Mouse (Mus musculus): Measurements from ENCODE around the gene AA467197. TPM values are rescaled to one million over a fixed set of nuclear protein-coding genes. Genes with fewer than 3 reads are reported as not detected.

The AA467197 gene
- polyA plus RNA-seq, 1 experiment from 2014 or later = not detected

DNA sequence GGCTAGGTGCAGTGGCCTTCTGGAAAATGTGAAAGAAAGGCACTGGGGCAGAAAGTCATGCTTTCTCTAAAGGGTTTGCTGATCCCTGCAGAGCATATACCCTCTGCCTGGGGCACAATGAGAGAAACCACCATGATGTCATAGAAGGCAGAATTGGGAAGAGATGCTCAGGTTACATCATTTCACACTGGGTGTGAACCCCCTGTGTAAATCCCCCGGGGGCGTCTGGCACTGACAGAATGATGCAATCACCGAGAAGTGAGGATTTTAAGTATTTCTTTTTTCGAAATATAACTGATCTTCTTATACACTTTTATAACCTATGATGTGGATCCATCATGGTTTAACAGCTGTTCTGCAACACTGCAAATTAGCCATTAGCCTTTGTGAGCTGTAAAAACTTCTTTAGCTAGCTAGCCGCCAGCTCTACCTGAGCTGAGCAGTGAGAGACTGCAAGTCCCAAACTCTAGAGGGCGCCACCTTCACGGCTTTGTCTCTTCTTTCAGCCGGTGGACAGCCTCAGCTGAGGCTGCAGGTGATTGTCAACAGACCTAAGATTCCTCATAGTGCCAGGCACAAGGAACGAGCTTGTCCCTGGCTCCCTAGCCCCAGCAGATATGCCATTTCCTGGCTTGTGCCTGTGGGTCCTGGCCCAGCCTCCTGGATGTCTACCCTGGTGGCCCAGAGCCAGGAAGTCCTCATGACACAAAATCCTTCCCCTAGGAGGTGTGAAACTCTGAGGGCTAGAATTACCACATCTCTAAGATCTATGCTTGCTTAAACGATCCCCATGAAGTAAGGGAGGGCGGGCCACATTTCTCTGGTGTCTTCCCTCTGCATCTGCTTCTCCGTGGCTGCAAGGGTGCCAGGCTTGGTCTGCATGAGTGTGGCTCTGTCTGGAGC lies 29.4 kb downstream of the AA467197 start:
- Histone ChIP-seq H3K9me3 (ENCODE audit: control insufficient read depth, low read length) (no peaks in the 10 kb centered on the region), H3K27ac (replicated peaks in 1 of 2; ENCODE audit: control insufficient read depth in 1 of 2, insufficient read depth in 1 of 2, low read depth in 2 of 2, low read length in 2 of 2) (no peak overlapping the region), H3K9ac (ENCODE audit: low read length) (no peak overlapping the region), H3K4me3 (ENCODE audit: control insufficient read depth in 1 of 2, insufficient read depth in 1 of 2, low read depth in 1 of 2, low read length in 2 of 2) (no peak overlapping the region), H3K27me3 (ENCODE audit: control insufficient read depth, insufficient read depth, low read length) (no peaks in the 10 kb centered on the region), H3K36me3 (ENCODE audit: control insufficient read depth, insufficient read depth, low read length) (no peaks in the 10 kb centered on the region), H3K4me2 (ENCODE audit: low read length) (no peak overlapping the region), H3K4me1 (ENCODE audit: control insufficient read depth in 2 of 2, insufficient read depth in 2 of 2, low read length in 2 of 2) (no peaks in the 10 kb centered on the region)
- no peak for ATAC-seq (ENCODE audit: insufficient number of reproducible peaks, insufficient read depth, low FRiP score, low read depth)
- 37% methylated on average over 12 of the region's 12 CpGs for WGBS

- WGBS = 37% methylated on average over 5 of the region's 5 CpGs
- Histone ChIP-seq H3K4me2 (ENCODE audit: low read length) (no peak overlapping the region), H3K9ac (ENCODE audit: low read length) (no peak overlapping the region), H3K4me3 (ENCODE audit: control insufficient read depth in 1 of 2, insufficient read depth in 1 of 2, low read depth in 1 of 2, low read length in 2 of 2) (no peak overlapping the region), H3K9me3 (ENCODE audit: control insufficient read depth, low read length) (no peaks in the 10 kb centered on the region), H3K27me3 (ENCODE audit: control insufficient read depth, insufficient read depth, low read length) (no peaks in the 10 kb centered on the region), H3K4me1 (ENCODE audit: control insufficient read depth in 2 of 2, insufficient read depth in 2 of 2, low read length in 2 of 2) (no peaks in the 10 kb centered on the region), H3K27ac (replicated peaks in 1 of 2; ENCODE audit: control insufficient read depth in 1 of 2, insufficient read depth in 1 of 2, low read depth in 2 of 2, low read length in 2 of 2) (no peak overlapping the region), H3K36me3 (ENCODE audit: control insufficient read depth, insufficient read depth, low read length) (no peaks in the 10 kb centered on the region)
- ATAC-seq (ENCODE audit: insufficient number of reproducible peaks, insufficient read depth, low FRiP score, low read depth) = no peak
Measured at GRCm38 (mm10) chr2:122667856-122668255, 31.1 kb downstream of the AA467197 start.

- Histone ChIP-seq H3K4me2 (ENCODE audit: low read length) (no peak overlapping the region), H3K9me3 (ENCODE audit: control insufficient read depth, low read length) (no peaks in the 10 kb centered on the region), H3K4me3 (ENCODE audit: control insufficient read depth in 1 of 2, insufficient read depth in 1 of 2, low read depth in 1 of 2, low read length in 2 of 2) (no peak overlapping the region), H3K27me3 (ENCODE audit: control insufficient read depth, insufficient read depth, low read length) (no peaks in the 10 kb centered on the region), H3K27ac (replicated peaks in 1 of 2; ENCODE audit: control insufficient read depth in 1 of 2, insufficient read depth in 1 of 2, low read depth in 2 of 2, low read length in 2 of 2) (no peak overlapping the region), H3K36me3 (ENCODE audit: control insufficient read depth, insufficient read depth, low read length) (no peaks in the 10 kb centered on the region), H3K9ac (ENCODE audit: low read length) (no peak overlapping the region), H3K4me1 (ENCODE audit: control insufficient read depth in 2 of 2, insufficient read depth in 2 of 2, low read length in 2 of 2) (no peaks in the 10 kb centered on the region)
- no peak for ATAC-seq (ENCODE audit: insufficient number of reproducible peaks, insufficient read depth, low FRiP score, low read depth)
- 71% methylated on average over 5 of the region's 5 CpGs for WGBS
Measured at GRCm38 (mm10) chr2:122671714-122672113, 34.9 kb downstream of the AA467197 start.

DNA sequence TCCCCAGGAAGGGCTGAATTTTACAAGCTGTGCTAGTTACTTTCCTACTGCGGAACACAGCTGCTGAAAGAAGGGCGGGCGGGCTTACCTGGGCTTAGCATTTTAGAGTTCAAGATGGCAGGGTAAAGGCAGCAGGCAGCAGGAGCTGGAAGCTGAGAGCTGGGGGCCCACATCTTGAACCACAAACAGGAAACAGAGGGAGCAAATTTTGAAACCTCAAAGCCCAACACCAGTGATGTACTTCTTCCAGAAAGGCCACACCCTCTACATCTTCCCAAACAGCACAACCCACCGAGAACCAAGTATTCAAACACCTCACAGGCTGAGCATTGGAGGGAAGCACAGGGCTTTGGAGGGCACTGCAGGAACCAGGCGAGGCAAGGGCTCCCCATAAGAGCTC lies 36.1 kb downstream of the AA467197 start:
- Histone ChIP-seq H3K36me3 (ENCODE audit: control insufficient read depth, insufficient read depth, low read length) (no peaks in the 10 kb centered on the region), H3K27me3 (ENCODE audit: control insufficient read depth, insufficient read depth, low read length) (no peaks in the 10 kb centered on the region), H3K4me2 (ENCODE audit: low read length) (no peak overlapping the region), H3K9me3 (ENCODE audit: control insufficient read depth, low read length) (no peaks in the 10 kb centered on the region), H3K4me3 (ENCODE audit: control insufficient read depth in 1 of 2, insufficient read depth in 1 of 2, low read depth in 1 of 2, low read length in 2 of 2) (no peak overlapping the region), H3K27ac (replicated peaks in 1 of 2; ENCODE audit: control insufficient read depth in 1 of 2, insufficient read depth in 1 of 2, low read depth in 2 of 2, low read length in 2 of 2) (no peak overlapping the region), H3K9ac (ENCODE audit: low read length) (no peak overlapping the region), H3K4me1 (ENCODE audit: control insufficient read depth in 2 of 2, insufficient read depth in 2 of 2, low read length in 2 of 2) (no peaks in the 10 kb centered on the region)
- no peak for ATAC-seq (ENCODE audit: insufficient number of reproducible peaks, insufficient read depth, low FRiP score, low read depth)
- WGBS = 62% methylated on average over 5 of the region's 5 CpGs

DNA sequence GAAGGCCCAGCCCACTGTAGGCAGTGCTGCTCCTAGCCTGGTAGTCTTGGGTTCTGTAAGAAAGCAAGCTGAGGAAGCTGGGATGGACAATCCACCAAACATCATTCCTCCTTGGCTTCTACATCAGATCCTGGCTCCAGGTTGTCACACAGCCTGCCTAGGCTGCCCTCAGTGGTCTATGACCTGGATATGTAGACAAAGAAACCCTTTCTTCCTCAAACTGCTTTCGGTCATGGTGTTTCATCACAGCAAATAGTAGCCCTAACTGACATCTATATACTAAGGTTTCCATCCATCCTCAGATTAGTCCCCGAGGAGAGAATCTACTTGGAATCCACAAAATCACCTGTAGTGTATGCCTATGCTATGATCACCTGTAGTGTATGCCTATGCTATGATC lies 38.3 kb downstream of the AA467197 start:
- Histone ChIP-seq H3K4me2 (ENCODE audit: low read length) (no peak overlapping the region), H3K36me3 (ENCODE audit: control insufficient read depth, insufficient read depth, low read length) (no peaks in the 10 kb centered on the region), H3K4me1 (ENCODE audit: control insufficient read depth in 2 of 2, insufficient read depth in 2 of 2, low read length in 2 of 2) (no peaks in the 10 kb centered on the region), H3K4me3 (ENCODE audit: control insufficient read depth in 1 of 2, insufficient read depth in 1 of 2, low read depth in 1 of 2, low read length in 2 of 2) (no peak overlapping the region), H3K27me3 (ENCODE audit: control insufficient read depth, insufficient read depth, low read length) (no peaks in the 10 kb centered on the region), H3K9me3 (ENCODE audit: control insufficient read depth, low read length) (no peaks in the 10 kb centered on the region), H3K27ac (replicated peaks in 1 of 2; ENCODE audit: control insufficient read depth in 1 of 2, insufficient read depth in 1 of 2, low read depth in 2 of 2, low read length in 2 of 2) (no peak overlapping the region), H3K9ac (ENCODE audit: low read length) (no peak overlapping the region)
- 85% methylated on average over 2 of the region's 2 CpGs for WGBS
- no peak for ATAC-seq (ENCODE audit: insufficient number of reproducible peaks, insufficient read depth, low FRiP score, low read depth)

GRCm38 (mm10) chr2:122681379-122682137 lies 44.8 kb downstream of the AA467197 start:
- H3K4me3 ChIP-seq (ENCODE audit: control insufficient read depth in 1 of 2, insufficient read depth in 1 of 2, low read depth in 1 of 2, low read length in 2 of 2) = no peak overlapping the region
- H3K4me2 ChIP-seq (ENCODE audit: low read length) = no peak overlapping the region
- no peak overlapping the region for H3K9ac ChIP-seq (ENCODE audit: low read length)
- 80% methylated on average over 5 of the region's 5 CpGs for WGBS
- peaks cover 15% of the 10 kb centered on the region for H3K36me3 ChIP-seq (ENCODE audit: control insufficient read depth, insufficient read depth, low read length)
- H3K4me1 ChIP-seq (ENCODE audit: control insufficient read depth in 2 of 2, insufficient read depth in 2 of 2, low read length in 2 of 2) = no peaks in the 10 kb centered on the region
- ATAC-seq (ENCODE audit: insufficient number of reproducible peaks, insufficient read depth, low FRiP score, low read depth) = peak; percentile 43
- H3K9me3 ChIP-seq (ENCODE audit: control insufficient read depth, low read length) = peaks cover 11% of the 10 kb centered on the region
- H3K27ac ChIP-seq (replicated peaks in 1 of 2; ENCODE audit: control insufficient read depth in 1 of 2, insufficient read depth in 1 of 2, low read depth in 2 of 2, low read length in 2 of 2) = no peak overlapping the region
- H3K27me3 ChIP-seq (ENCODE audit: control insufficient read depth, insufficient read depth, low read length) = no peaks in the 10 kb centered on the region

DNA sequence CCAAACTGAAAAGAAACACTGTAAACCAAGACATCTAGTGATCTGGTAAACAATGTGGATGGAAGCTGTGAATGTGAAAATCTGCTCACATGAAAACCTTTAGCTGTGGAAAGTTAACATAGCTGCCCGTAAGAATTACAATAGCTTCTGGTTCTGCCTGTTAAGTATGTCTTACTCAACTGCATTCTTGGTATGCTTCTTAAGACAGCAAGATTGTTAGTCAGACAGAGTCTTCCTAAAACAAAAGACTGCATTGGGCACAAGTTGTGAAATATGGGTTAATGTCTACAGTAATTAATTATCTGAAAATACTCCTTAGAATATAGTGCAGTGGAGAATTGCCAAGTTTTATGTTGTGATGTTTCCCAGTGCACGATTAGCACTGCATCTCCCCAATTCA lies 45.7 kb downstream of the AA467197 start:
- H3K27me3 ChIP-seq (ENCODE audit: control insufficient read depth, insufficient read depth, low read length) = no peaks in the 10 kb centered on the region
- peaks cover 15% of the 10 kb centered on the region for H3K36me3 ChIP-seq (ENCODE audit: control insufficient read depth, insufficient read depth, low read length)
- 86% methylated on average over 2 of the region's 2 CpGs for WGBS
- H3K4me3 ChIP-seq (ENCODE audit: control insufficient read depth in 1 of 2, insufficient read depth in 1 of 2, low read depth in 1 of 2, low read length in 2 of 2) = no peak overlapping the region
- H3K9ac ChIP-seq (ENCODE audit: low read length) = no peak overlapping the region
- peaks cover 11% of the 10 kb centered on the region for H3K9me3 ChIP-seq (ENCODE audit: control insufficient read depth, low read length)
- H3K4me2 ChIP-seq (ENCODE audit: low read length) = no peak overlapping the region
- ATAC-seq (ENCODE audit: insufficient number of reproducible peaks, insufficient read depth, low FRiP score, low read depth) = no peak
- no peak overlapping the region for H3K27ac ChIP-seq (replicated peaks in 1 of 2; ENCODE audit: control insufficient read depth in 1 of 2, insufficient read depth in 1 of 2, low read depth in 2 of 2, low read length in 2 of 2)
- H3K4me1 ChIP-seq (ENCODE audit: control insufficient read depth in 2 of 2, insufficient read depth in 2 of 2, low read length in 2 of 2) = no peaks in the 10 kb centered on the region
